Mouse (Mus musculus) fat pad, adult 2 months (tissue): ENCODE data around the gene Prr12.

ENCODE experiments used
- DNase-seq: peaks from one replicate; pipeline ENCODE4 v3.0.0-alpha.2; 2011; ENCODE audit warnings: low read depth, low spot score; ENCODE audit errors: extremely low read depth

The Prr12 gene

DNA sequence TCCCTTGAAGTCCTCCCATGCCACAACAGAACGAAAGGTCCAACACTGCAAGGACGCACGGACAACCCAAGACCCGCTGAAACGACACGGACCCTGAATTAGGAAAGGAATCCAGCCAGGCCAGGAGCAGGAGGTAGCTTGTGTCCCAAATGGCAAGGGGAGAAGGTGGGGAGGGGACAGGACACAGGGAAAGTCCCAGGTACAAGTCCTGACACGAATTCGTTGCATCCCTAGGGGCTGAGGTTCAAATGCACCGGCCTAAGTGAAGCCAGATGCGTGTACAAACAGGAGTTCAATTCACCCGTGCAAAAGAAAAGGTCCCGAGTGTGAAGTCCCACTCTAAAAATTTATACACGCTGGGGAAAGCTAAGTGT lies 1.1 kb downstream of the Prr12 start:
- DNase-seq, result no peak

DNA sequence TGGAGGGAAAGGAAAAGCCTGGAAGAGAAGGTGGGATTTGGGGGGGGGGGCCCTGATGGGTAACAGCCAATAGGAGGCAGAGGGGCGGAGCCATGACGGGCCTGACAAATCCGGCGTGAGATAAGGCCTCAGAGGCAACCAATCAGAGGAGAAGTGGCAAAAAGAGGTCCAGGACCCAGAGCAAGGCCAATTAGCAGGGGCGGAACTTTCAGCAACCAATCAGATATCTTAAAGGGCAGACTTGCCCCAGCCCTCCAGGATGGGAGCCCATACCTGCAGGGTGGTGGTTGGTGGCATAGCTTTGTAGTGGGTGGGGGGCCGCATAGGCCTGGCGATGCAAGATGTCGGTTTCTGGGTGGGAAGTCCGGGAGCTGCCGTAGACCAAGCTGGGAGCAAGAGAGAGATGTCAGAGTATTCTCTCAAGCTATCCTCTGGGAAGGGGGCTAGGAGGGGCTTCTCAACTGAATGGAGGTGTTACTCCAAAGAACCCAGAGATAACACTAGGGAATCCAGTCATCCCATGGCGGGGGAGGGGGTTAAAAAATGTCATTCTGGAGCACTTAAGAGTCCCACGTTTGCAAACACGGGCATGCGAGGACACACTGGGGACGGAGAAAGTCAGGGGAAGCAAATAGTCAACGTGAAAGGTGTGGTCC lies 1.6 kb downstream of the Prr12 start:
- DNase-seq, result no peak

DNA sequence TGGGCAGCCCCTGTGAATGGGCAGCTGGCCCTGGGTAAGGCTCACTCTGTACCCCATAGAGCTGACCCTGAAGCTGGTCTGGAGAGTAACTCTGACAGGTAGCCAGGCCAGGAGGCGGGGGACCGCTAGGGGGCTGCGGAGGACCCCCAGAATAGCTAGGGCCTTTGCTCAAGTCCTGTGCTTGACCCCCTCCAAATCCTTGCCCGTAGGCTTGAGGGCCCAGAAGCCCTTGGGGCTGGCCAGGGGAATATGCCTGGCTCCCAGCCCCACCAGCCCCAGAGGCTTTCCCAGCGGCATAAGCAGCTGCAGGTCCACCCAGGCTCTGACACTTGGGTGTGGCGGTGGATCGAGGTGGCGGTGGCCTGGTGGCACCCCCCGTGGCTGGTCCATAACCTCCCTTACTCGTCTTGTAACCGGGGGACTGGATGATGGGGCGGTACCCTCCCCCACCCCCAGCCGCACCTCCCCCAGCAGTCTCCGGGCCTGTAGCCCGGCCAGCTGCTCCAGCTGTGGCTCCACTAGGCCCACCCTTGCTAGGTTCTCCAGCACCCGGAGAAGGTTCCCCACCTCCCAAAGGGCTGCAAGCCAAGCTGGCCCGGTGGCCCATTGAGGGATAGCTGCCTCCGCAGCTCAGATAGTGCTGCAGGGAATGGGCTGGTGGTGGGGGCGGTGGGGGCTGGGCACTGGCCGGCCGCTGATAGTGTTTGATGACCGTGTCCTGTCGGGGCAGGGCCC lies 3.6 kb downstream of the Prr12 start:
- DNase-seq, result no peak

DNA sequence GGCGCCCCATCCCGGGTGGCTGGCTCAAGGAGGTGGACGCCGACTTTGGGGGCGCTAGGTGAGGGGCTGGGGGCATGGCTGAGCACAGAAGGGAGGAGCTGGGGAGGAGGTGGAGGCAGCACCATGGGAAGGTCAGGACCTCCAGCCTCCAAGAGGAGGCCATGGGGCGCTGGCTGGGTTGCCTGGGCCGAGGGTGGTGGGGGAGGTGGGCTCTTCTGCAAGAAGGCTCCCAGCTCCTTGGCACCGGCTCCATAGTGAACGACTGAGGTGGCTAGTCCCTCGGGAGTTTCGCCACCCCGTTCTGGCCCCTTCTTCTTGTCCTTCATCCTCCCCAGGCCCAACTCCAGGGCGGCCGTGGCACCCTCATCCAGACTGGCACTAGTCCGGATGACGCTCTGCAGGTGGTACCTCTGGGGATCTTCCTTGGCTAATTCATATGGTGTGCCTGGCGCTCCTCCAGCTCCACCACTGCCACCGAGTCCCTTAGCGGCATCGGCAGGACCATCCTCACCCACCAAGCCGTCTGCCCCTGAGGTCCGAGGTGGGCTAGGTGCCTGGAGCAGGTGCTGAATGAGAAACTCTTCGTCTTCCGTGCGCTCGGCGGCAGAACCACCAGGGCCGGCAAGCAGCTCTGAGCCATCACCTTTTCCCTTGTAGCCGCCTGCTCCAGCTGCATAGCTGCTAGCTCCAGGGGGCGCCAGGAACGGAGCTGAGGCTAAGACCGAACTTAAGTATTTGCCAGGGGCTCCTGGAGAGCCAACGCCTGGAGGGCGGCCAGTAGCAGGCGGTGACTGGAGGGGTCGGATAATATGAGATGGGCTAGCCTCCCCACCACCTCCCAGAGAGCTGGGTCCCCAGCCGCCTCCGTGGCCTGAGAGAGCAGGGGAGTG lies 4.4 kb downstream of the Prr12 start:
- no peak for DNase-seq

DNA sequence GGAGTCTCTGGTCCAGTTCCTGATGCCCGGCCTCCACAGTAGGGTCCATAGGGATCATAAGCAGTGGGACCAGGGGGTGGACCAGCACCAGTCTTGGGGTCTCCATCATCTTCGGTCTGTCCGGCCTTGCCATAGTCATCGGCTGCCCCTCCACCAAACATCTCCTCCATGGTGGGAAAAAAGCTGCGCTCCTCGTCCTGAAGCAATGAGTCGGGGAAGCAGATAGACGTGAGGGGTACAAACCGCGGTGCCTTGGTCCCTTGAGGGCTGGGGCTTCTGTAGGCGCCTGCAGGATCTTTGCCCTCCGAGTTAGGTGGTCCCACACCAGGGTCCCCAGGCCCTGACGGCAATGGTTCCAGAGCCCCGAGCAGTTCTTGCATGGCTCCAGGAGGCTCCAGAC lies 5.2 kb downstream of the Prr12 start:
- DNase-seq, result no peak

DNA sequence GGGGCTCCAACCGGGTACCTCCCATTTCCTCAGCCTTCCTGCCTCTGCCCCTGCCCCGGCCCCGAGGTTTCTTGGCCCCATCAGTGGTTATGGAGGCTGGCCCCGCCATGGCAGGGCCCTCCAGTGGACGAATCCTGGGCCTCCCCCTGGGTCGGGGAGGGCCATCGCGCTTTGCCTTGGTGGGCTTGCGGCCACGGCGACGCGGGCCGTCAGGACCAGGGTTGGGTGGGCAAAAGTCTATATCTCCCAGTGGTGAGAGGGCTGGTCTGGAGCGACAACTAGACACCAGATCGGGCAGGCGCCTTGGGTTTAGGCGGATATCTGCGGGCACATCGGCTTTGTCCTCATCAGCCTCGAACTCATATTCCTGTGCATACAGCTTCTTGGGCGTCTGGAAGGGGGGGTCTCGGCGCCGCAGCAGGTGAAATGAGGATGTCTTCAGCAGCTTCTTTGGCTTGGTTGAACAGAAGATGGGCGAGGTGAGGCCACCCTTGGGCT lies 5.8 kb downstream of the Prr12 start:
- no peak for DNase-seq

DNA sequence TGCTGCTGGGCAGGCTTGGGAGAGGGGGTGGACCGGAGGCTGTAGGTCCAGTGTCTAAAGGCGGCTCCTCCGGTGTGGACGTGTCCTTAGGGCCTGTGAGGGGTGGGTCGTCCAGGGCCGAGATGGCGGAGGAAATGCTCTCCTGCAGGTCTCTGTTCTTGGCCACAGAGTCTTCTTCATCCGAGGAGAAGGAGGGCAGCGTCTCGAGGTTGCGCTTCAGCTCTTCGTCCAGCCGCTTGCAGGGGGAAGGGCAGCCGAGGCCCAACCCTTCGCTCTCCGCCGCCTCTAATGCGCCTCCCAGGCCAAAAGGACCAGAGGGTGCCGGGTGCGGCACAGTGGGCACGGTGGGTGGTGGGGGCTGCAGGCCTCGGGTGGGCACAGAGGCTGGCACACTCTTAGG lies 6.9 kb downstream of the Prr12 start:
- no peak for DNase-seq

DNA sequence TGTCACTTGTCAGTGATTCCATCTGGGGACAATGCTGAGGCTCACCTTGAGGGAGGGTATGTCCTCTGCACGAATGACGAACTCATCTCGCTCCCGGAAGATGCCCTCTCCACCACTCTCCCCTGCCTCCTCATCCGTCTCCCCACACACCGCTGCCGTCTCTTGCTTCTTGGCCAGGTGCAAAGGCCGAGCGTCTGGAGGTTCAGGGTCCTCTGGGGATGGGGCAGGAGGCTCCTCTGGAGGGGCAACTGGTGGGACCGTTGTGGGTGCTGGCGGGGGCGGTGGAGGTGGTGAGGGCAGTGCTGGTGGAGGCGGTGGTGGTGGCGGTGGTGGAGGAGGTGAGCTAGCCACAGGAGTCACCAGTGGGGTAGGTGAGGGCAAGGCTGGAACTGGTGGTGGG lies 9.4 kb downstream of the Prr12 start:
- no peak for DNase-seq

DNA sequence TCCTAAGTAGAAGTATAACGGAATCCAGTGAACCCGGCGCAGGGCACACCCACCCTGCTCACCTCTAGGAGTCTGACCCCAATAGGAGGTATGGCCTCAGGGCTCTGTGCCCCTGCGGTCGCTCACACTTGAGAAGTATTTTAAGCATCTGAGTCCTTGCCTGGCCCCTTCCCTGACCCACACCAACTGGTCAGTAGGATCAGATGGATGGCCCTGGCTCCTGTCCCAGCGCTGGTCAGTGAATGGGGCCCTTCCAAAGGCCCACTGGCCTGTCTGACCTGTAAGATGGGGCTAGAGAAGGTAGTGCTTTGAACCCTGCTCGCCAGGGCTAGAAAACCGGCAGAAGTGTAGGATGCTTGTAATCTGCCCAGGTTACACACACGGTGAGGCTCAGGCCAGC lies 11.8 kb downstream of the Prr12 start:
- DNase-seq, result no peak

DNA sequence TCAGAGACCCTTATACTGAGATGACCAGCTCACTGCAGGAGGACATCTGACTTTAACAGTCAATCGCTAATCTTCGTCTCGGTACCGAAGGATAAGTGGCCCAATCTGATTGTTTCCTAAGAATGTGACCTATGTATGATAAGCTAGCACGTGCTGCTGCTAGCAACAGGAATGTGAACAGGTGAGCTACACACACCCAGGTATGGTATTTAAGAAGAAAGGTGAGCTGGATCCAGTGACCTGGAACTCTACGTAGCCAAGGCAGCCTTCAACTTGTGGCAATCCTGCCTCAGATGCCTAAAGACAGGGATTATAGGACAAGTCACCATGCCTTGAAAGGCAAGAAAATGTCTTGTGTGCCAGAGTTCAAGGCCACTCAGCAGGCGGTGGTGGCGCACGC lies 14.3 kb downstream of the Prr12 start:
- no peak for DNase-seq

DNA sequence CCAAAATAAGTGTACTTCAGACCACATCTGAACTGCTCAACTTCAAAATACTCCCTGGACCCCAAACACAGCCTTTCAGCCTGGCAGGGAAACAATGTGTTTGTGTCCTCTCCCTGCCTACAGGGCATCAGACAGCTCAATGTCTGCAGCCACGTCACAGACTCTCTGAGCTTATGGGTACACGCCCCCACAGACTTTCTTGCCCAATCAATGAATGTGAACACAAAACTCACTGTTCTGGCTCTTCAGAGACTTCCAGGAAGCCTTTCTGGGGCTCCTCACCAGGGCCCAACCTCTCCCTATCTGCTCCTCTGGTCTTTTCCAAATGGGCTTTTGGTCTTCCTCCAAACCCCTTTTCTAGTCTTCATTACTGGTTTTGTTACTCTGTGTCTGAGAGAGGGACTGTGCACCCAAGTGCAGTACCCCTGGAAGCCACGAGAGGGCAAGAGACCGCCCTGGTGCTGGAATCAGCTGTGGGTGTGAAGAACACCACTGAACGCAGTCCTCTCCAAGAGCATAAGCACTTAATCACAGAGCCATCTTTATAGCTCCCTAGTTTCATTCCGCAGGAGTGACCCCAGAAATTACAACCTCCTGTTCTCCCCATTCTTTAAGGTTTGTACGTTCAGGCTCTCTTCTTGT lies 14.8 kb downstream of the Prr12 start:
- no peak for DNase-seq

DNA sequence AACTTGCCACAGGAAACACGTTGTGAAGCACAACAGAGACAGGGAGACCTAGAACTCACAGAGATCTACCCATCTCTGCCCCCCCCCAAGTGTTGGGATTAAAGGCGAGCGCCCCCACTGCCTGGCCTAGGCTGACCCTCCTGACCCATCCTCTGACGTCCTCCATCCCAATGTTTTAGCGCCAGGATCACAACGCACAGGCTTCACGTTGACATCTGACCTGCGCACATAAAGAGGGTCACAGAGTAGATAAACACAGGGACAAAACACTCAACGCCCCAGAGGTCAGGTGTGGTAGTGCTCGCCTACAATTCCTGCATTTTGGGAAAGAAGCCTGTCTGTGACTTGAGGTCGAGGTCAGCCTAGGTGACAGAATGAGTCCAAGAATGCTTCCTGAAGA lies 16.0 kb downstream of the Prr12 start:
- no peak for DNase-seq

DNA sequence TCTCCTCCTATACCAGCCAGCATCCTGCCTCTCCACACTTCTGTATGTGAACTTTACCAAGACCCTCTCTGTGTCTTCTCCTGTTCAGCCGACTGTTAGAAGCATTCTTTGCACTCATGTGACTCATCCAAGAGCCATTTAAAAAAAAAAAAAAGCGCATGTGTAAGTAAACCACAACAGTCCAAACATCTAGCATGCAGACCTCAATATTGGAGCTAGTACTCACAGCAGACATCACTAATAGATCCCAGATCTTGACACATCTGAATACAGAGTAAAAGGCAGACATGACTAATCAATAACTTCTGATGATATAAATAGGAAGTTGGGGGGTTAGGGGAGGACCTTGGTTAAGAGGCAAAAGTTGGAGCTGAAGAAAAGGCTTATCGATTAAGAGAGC lies 17.1 kb downstream of the Prr12 start:
- no peak for DNase-seq

DNA sequence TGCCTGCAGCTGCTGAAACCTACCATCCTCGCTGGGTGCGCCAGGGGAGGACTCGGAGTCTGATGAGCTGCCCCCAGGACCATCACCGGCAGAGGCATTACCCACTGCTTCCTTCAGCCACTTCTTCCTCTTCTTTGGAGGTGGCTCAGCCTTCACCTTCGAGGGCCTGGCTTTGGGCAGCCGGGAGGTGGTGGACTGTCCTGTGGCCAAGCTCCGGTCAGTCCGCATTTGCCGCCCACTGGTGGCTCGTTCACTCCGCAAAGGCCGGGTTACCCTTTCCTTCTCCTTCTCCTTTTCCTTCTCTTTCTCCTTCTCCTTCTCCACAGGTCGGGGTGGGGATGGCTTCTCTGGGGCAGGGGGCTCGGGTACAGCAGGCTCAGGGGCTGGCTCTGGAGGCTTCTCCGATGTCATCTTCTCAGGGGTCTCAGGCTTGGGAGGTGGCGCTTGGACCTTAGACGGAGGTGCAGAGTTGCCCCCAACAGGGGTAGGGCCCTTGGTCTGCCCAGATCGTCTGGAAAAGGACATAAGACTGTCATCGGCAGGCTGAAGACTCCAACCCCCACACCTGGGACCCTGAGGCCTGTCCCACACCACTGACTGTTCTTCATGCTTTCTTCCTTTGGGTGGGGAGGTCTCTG lies 18.8 kb downstream of the Prr12 start:
- no peak for DNase-seq

DNA sequence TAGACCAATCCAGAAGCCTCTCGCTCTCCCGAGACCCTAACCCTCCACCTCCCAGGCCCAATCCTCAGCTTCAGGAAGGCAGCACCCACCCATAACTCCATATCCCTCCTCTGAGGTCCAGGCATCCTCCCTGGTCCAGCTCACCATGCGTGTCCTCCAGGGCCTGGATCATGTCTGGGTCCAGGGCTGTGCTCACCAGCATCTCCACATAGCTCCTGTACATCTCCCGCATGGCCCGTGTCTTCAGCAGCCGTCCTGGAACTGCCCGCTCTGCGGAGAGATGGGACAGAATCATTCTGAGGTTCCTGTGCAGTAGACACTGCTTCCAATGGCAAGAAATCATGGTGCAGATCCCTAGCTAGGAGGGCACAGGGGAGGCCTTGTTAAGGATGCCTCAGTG lies 21.8 kb downstream of the Prr12 start:
- DNase-seq, result no peak

DNA sequence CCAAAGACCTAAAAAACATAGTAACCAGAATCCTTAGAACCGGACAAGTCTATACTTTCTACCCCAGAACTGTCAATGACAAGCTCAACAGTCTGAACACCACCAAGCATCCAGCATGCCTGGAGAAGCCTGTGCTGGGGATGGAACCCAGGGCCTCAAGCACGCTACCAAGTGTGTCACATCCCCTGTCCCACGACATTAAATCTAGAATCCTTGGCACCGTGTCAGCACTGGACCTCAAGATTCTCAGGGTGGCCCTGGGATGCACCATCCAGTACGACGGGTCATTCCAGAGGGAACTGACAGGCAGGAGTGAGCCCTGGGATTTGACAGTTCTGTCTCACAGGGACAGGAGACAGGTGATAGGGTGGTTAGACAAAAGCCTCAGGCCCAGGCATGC lies 22.7 kb downstream of the Prr12 start:
- DNase-seq, result no peak

DNA sequence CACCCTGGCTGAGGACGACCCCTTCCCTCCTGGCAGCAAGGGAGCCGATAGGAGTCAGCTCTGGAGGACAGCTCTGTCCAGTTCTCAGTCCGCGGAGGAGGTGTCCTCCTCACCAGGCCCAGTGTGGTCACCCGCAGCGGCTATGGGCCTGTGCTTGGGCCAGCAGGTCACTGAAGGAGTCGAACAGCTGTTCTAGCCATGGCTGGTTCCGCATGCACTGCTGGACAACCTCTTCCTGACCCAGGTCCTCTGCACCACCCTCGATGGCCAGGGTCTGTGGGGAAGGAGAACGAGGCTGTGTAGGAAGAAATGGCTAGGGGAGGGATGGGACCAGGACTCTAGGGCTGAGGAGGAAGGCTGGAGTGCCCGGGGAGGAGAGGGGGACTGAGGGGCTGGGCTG lies 24.3 kb downstream of the Prr12 start:
- no peak for DNase-seq

DNA sequence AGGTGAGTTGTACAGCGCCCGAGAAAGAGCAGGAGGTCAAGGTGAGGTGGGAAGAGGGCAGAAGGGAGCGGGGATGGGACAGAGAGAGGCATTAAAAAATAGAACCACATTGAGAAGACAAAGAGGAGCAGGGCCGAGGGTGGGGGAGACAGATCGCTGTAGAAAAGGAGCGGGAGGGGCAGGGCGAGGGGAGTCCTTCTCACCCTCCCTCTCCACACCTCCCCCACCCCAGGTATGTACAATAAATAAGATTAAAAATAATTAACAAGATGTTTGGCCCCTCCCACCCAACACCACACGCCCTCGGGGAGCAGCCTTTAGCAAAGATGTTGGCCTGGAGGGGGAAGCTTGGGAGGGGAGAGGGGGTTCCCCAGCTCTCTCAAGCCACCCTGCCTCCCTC lies 24.9 kb downstream of the Prr12 start:
- no peak for DNase-seq

DNA sequence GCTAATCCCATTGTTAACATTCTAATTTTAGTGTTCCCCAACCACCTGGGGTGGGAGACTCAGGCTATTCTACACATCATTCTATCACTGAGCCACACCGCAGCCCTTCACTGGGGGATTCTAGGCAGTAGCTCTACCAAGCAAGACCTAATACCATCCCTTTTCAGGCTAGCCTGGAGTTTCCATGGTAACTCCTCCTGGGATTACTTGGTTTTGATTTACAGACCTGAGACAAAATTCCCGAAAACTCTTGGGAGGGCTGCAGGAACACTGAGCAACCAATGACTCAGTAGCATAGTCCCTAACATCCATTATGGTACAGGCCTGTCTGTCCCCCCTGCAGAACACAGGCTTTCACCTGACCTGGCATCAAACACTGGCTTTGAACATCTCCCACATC lies 26.4 kb downstream of the Prr12 start:
- DNase-seq, result no peak

DNA sequence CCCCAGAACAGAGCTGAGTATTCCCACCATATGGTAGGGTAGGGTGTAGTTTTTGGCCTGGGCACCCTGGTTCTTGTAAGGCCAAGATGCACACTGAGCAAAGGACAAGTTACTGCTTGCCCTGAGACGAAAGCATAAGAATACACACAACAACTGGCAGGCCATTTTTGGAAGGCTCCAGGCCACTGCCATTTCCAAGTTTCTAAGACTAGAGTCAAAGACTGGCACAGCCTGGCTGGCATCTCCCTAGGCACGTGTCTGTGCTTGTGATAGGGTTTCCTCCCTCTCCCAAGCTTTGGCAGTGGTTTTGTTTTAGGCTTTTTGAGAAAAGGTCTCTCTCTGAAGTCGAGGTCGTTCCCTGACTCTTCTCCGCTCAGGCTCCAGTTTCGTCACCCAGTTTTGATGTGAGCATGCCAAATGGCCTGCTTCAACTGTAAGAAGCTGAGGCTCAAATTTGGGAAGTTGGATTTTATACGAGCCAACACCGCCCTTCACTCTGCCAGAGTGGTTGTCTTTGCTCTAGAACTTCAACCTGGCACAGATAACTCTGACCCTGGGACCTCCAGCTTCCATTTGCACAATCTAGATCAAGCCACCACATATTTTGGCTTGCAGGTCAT lies 27.0 kb downstream of the Prr12 start:
- DNase-seq, result peak; percentile 97
